Mouse (Mus musculus) CD8-positive naive resting alpha-beta T cell, adult 2 months (primary cell): Measurements from ENCODE around the gene Mapk1ip1.
A peak's percentile ranks its signal among the peaks of the same experiment; 100 is the strongest.

Experiments
- DNase-seq, 2 experiments: peaks; one replicate each; pipeline ENCODE4 v3.0.0; 2022; ENCODE audit warnings: low read depth in 2 of 2, low spot score in 2 of 2

Mapk1ip1 gene

GRCm38 (mm10) chr7:138840594-138841021, 5.5 kb downstream of the Mapk1ip1 start:
- peak; percentile 44 to 63 for DNase-seq

- DNase-seq, result no peak
These were observed 11.0 kb downstream of the Mapk1ip1 start for GRCm38 (mm10) chr7:138835028-138835427.

GRCm38 (mm10) chr7:138827812-138828211, 18.3 kb downstream of the Mapk1ip1 start:
- DNase-seq, result peak; percentile 30 to 40

- no peak for DNase-seq
These were observed 20.9 kb downstream of the Mapk1ip1 start for GRCm38 (mm10) chr7:138824995-138825756.

GRCm38 (mm10) chr7:138824423-138824822, 21.6 kb downstream of the Mapk1ip1 start:
- DNase-seq, result no peak

GRCm38 (mm10) chr7:138818314-138818713, 27.8 kb downstream of the Mapk1ip1 start:
- no peak for DNase-seq

- no peak for DNase-seq
These were observed 32.7 kb downstream of the Mapk1ip1 start for GRCm38 (mm10) chr7:138813213-138813875.

GRCm38 (mm10) chr7:138807146-138807545, 38.9 kb downstream of the Mapk1ip1 start:
- no peak for DNase-seq

GRCm38 (mm10) chr7:138803386-138803785, 42.7 kb downstream of the Mapk1ip1 start:
- DNase-seq, result no peak

GRCm38 (mm10) chr7:138788109-138788508, 58.0 kb downstream of the Mapk1ip1 start:
- DNase-seq, result no peak
